Mouse (Mus musculus) embryonic facial prominence, embryonic 14.5 days (tissue): ENCODE results near the gene Atp5e. TPM values are rescaled to one million over a fixed set of nuclear protein-coding genes. Genes with fewer than 3 reads are reported as not detected.

Source experiments
- ATAC-seq: fragments of 200-750 bp; cut with Nextera tagmentation; 2 replicates; pipeline ENCODE4 v1.8.0; 2017; ENCODE audit warnings: low read depth, moderate number of reproducible peaks, moderate TSS enrichment
- DNase-seq: peaks from one replicate; pipeline ENCODE4 v3.0.0-alpha.2; 2015; ENCODE audit warnings: low spot score
- H3K27ac ChIP-seq: fragments of 300-500 bp; sonication (generic); replicated peaks from 2 replicates; pipeline ENCODE4 v1.5.1; 2014; ENCODE audit warnings: low read depth, mild to moderate bottlenecking, low read length, moderate library complexity
- H3K27me3 ChIP-seq: fragments of 300-500 bp; sonication (generic); replicated peaks from 2 replicates; pipeline ENCODE4 v1.6.1; 2014; ENCODE audit warnings: low read length; ENCODE audit not compliant: control insufficient read depth, insufficient read depth
- H3K36me3 ChIP-seq: fragments of 300-500 bp; sonication (generic); 2 replicates; pipeline ENCODE4 v1.6.1; 2014; ENCODE audit warnings: low read length, mixed read lengths; ENCODE audit not compliant: control insufficient read depth, insufficient read depth
- H3K4me1 ChIP-seq: fragments of 300-500 bp; sonication (generic); 2 replicates; pipeline ENCODE4 v1.6.1; 2014; ENCODE audit warnings: antibody characterized with exemption, low read length; ENCODE audit not compliant: control insufficient read depth, insufficient read depth
- H3K4me2 ChIP-seq: fragments of 300-500 bp; sonication (generic); 2 replicates; pipeline ENCODE4 v1.6.1; 2014; ENCODE audit warnings: low read depth, mild to moderate bottlenecking, low read length, moderate library complexity, mixed read lengths
- H3K4me3 ChIP-seq: fragments of 300-500 bp; sonication (generic); 2 replicates; pipeline ENCODE4 v1.5.1; 2014; ENCODE audit warnings: low read depth, mild to moderate bottlenecking, low read length
- H3K9ac ChIP-seq: fragments of 300-500 bp; sonication (generic); 2 replicates; pipeline ENCODE4 v1.6.1; 2014; ENCODE audit warnings: low read depth, mild to moderate bottlenecking, low read length, moderate library complexity, mixed read lengths
- H3K9me3 ChIP-seq: fragments of 300-500 bp; sonication (generic); 2 replicates; pipeline ENCODE4 v1.6.1; 2016; ENCODE audit warnings: low read length; ENCODE audit not compliant: control insufficient read depth
- WGBS: fragments of 180-500 bp; shearing (Covaris S2); extraction: QIAGEN DNeasy Blood & Tissue Kit; methylation state at CpG from one replicate; pipeline ENCODE4 v1.1.7; 2014; 5-methylcytosine and 5-hydroxymethylcytosine counted together
- polyA plus RNA-seq: library from polyadenylated mRNA; unstranded; fragments of >200 nt; fragmentation: Nextera tagmentation; extraction: Ambion mirVana; gene quantifications from 2 replicates; pipeline ENCODE4 v1.2.1, GENCODE M21; 2014

The Atp5e gene
- polyA plus RNA-seq, 1 experiment from 2014 or later = 939 TPM

GRCm38 (mm10) chr2:174421107-174421506 is 42.8 kb downstream of the Atp5e start:
- no peaks in the 10 kb centered on the region for H3K9me3 ChIP-seq
- peaks cover 7% of the 10 kb centered on the region; the same call in 1 of the 2 replicates for H3K4me1 ChIP-seq
- 84% methylated on average over 6 of the region's 6 CpGs for WGBS
- peaks cover 65% of the 10 kb centered on the region for H3K36me3 ChIP-seq
- no peak overlapping the region for H3K4me2 ChIP-seq
- H3K27me3 ChIP-seq = no peaks in the 10 kb centered on the region
- no peak overlapping the region for H3K9ac ChIP-seq
- no peak overlapping the region for H3K27ac ChIP-seq
- ATAC-seq = peak; percentile 16; the same call in 1 of the 2 replicates
- H3K4me3 ChIP-seq = no peak overlapping the region
- peak; percentile 13 for DNase-seq

- peak; percentile 97 for DNase-seq
- H3K4me3 ChIP-seq = peak within 1 kb of the TSS; percentile 95
- no peaks in the 10 kb centered on the region for H3K9me3 ChIP-seq
- peak within 1 kb of the TSS; percentile 93 for H3K9ac ChIP-seq
- no peaks in the 10 kb centered on the region for H3K27me3 ChIP-seq
- peak; percentile 94 for ATAC-seq
- H3K27ac ChIP-seq = no peak within 1 kb of the TSS
- H3K36me3 ChIP-seq = peaks cover 12% of the 10 kb centered on the region
- H3K4me1 ChIP-seq = peaks cover 7% of the 10 kb centered on the region; the same call in 1 of the 2 replicates
- under 1% methylated on average over 38 of the region's 40 CpGs for WGBS
- H3K4me2 ChIP-seq = peak within 1 kb of the TSS; percentile 87
Measured at GRCm38 (mm10) chr2:174415731-174416310, 48.1 kb downstream of the Atp5e start, which contains the start of gene Nelfcd. Gene Nelfcd (plus strand): TSS chr2:174415804.

GRCm38 (mm10) chr2:174415001-174415730 is 48.7 kb downstream of the Atp5e start:
- Histone ChIP-seq H3K9me3 (no peaks in the 10 kb centered on the region), H3K4me2 (peak overlapping the region; percentile 87), H3K9ac (no peak overlapping the region), H3K4me3 (peak overlapping the region; percentile 95), H3K36me3 (peaks cover 5% of the 10 kb centered on the region), H3K27me3 (no peaks in the 10 kb centered on the region), H3K27ac (no peak overlapping the region), H3K4me1 (peaks cover 7% of the 10 kb centered on the region; the same call in 1 of the 2 replicates)
- ATAC-seq (peak; percentile 9; the same call in 1 of the 2 replicates), DNase-seq (no peak)
- WGBS = 55% methylated on average over 12 of the region's 18 CpGs

- no peak overlapping the region for H3K4me3 ChIP-seq
- no peak for DNase-seq
- H3K4me1 ChIP-seq = peaks cover 7% of the 10 kb centered on the region; the same call in 1 of the 2 replicates
- no peaks in the 10 kb centered on the region for H3K36me3 ChIP-seq
- H3K9ac ChIP-seq = no peak overlapping the region
- H3K27me3 ChIP-seq = no peaks in the 10 kb centered on the region
- no peaks in the 10 kb centered on the region for H3K9me3 ChIP-seq
- no peak overlapping the region for H3K27ac ChIP-seq
- ATAC-seq = no peak
- 71% methylated on average over 4 of the region's 7 CpGs for WGBS
- H3K4me2 ChIP-seq = no peak overlapping the region
Measured at GRCm38 (mm10) chr2:174413127-174413526, 50.8 kb downstream of the Atp5e start.

Other genes with a start within 250 kb of the Atp5e start
- 2,600 and 2,666 TPM in 2 replicates for gene Gnas, start 179.8 kb downstream of the Atp5e start, polyA plus RNA-seq
- gene Gm20721, start 117.4 kb downstream of the Atp5e start, polyA plus RNA-seq = 15.1 and 18.1 TPM in 2 replicates
- 107 and 119 TPM in 2 replicates for gene Nelfcd, start 48.3 kb downstream of the Atp5e start, polyA plus RNA-seq
- gene Ctsz, start 25.1 kb downstream of the Atp5e start, polyA plus RNA-seq = 202 and 210 TPM in 2 replicates
- 1.6 and 2.9 TPM in 2 replicates for gene Tubb1, start 13.4 kb downstream of the Atp5e start, polyA plus RNA-seq
- 116 and 132 TPM in 2 replicates for gene Prelid3b, start 9.0 kb upstream of the Atp5e start, polyA plus RNA-seq
- gene Zfp831, start 179.4 kb upstream of the Atp5e start, polyA plus RNA-seq = not detected in 2 replicates